Mouse (Mus musculus) heart, embryonic 14.5 days (tissue): ENCODE measurements around the gene A3galt2. TPM values are rescaled to one million over a fixed set of nuclear protein-coding genes. Genes with fewer than 3 reads are reported as not detected.

ENCODE experiments used
- ATAC-seq: fragments of 200-750 bp; cut with Nextera tagmentation; 2 replicates; pipeline ENCODE4 v1.8.0; 2017; ENCODE audit warnings: low read depth, moderate TSS enrichment; ENCODE audit not compliant: insufficient number of reproducible peaks, insufficient read depth, low FRiP score
- H3K27ac ChIP-seq, 2 experiments: fragments of 200-500 bp in 1 of 2; fragments of 300-500 bp in 1 of 2; sonication (generic) in 1 of 2; replicated peaks in 1 of 2; 2 replicates each; pipeline ENCODE4 v1.5.1; 2012 to 2014; ENCODE audit warnings: low read depth in 2 of 2, low read length in 2 of 2, control low read depth in 1 of 2, mild to moderate bottlenecking in 1 of 2, mixed read lengths in 1 of 2; ENCODE audit not compliant: control insufficient read depth in 1 of 2, insufficient read depth in 1 of 2
- H3K27me3 ChIP-seq: fragments of 300-500 bp; sonication (generic); 2 replicates; pipeline ENCODE4 v1.6.1; 2014; ENCODE audit warnings: mild to moderate bottlenecking, low read length, control low read depth; ENCODE audit not compliant: control insufficient read depth, insufficient read depth
- H3K36me3 ChIP-seq: fragments of 300-500 bp; sonication (generic); 2 replicates; pipeline ENCODE4 v1.6.1; 2014; ENCODE audit warnings: mild to moderate bottlenecking, control low read depth, low read length, mixed read lengths; ENCODE audit not compliant: control insufficient read depth, insufficient read depth
- H3K4me1 ChIP-seq, 2 experiments: fragments of 200-500 bp in 1 of 2; fragments of 300-500 bp in 1 of 2; sonication (generic) in 1 of 2; 2 replicates each; pipeline ENCODE4 v1.6.1; 2012 to 2014; ENCODE audit warnings: low read length in 2 of 2, control low read depth in 1 of 2, mixed read lengths in 1 of 2; ENCODE audit not compliant: control insufficient read depth in 2 of 2, insufficient read depth in 2 of 2
- H3K4me2 ChIP-seq: fragments of 300-500 bp; sonication (generic); 2 replicates; pipeline ENCODE4 v1.6.1; 2014; ENCODE audit warnings: mild to moderate bottlenecking, low read length
- H3K4me3 ChIP-seq, 2 experiments: fragments of 200-500 bp in 1 of 2; fragments of 300-500 bp in 1 of 2; sonication (generic) in 1 of 2; 2 replicates each; pipeline ENCODE4 v1.5.1; 2012 to 2014; ENCODE audit warnings: low read length in 2 of 2, mild to moderate bottlenecking in 2 of 2, control low read depth in 1 of 2, low read depth in 1 of 2, moderate library complexity in 1 of 2; ENCODE audit not compliant: control insufficient read depth in 1 of 2, insufficient read depth in 1 of 2
- H3K9ac ChIP-seq: fragments of 300-500 bp; sonication (generic); 2 replicates; pipeline ENCODE4 v1.6.1; 2014; ENCODE audit warnings: mild to moderate bottlenecking, low read length
- H3K9me3 ChIP-seq: fragments of 300-500 bp; sonication (generic); 2 replicates; pipeline ENCODE4 v1.6.1; 2016; ENCODE audit warnings: low read length, control low read depth; ENCODE audit not compliant: control insufficient read depth
- WGBS: fragments of 180-500 bp; shearing (Covaris S2); extraction: QIAGEN DNeasy Blood & Tissue Kit; methylation state at CpG from one replicate; pipeline ENCODE4 v1.1.7; 2014; 5-methylcytosine and 5-hydroxymethylcytosine counted together
- polyA plus RNA-seq: library from polyadenylated mRNA; unstranded; fragments of >200 nt; fragmentation: Nextera tagmentation; extraction: Ambion mirVana; gene quantifications from 2 replicates; pipeline ENCODE4 v1.2.1, GENCODE M21; 2014

A3galt2 gene
- polyA plus RNA-seq, 1 experiment from 2014 or later, result 0.12 TPM

GRCm38 (mm10) chr4:128774467-128774866, 19.3 kb downstream of the A3galt2 start:
- Histone ChIP-seq H3K9me3 (no peaks in the 10 kb centered on the region), H3K9ac (no peak overlapping the region), H3K27ac (no peak overlapping the region), H3K27me3 (no peaks in the 10 kb centered on the region), H3K4me1 (peaks cover 8 to 11% of the 10 kb centered on the region in 2 experiments), H3K4me3 (no peak overlapping the region), H3K4me2 (no peak overlapping the region), H3K36me3 (peaks cover 71% of the 10 kb centered on the region)
- ATAC-seq, result no peak
- 90% methylated on average over 9 of the region's 9 CpGs for WGBS

- no peak overlapping the region for H3K4me2 ChIP-seq
- no peak overlapping the region for H3K9ac ChIP-seq
- WGBS, result 45% methylated on average over 20 of the region's 20 CpGs
- H3K4me1 ChIP-seq, result no peaks in the 10 kb centered on the region
- peaks cover 94% of the 10 kb centered on the region for H3K36me3 ChIP-seq
- H3K4me3 ChIP-seq, result no peak overlapping the region
- H3K27me3 ChIP-seq, result no peaks in the 10 kb centered on the region
- no peaks in the 10 kb centered on the region for H3K9me3 ChIP-seq
- ATAC-seq, result no peak
- no peak overlapping the region for H3K27ac ChIP-seq
Measured at GRCm38 (mm10) chr4:128776568-128777289, 21.6 kb downstream of the A3galt2 start.

- Histone ChIP-seq H3K4me1 (no peaks in the 10 kb centered on the region), H3K4me2 (no peak overlapping the region), H3K27me3 (no peaks in the 10 kb centered on the region), H3K36me3 (peaks cover 98% of the 10 kb centered on the region), H3K9me3 (no peaks in the 10 kb centered on the region), H3K27ac (no peak overlapping the region), H3K9ac (no peak overlapping the region), H3K4me3 (no peak overlapping the region)
- ATAC-seq, result no peak
- WGBS, result 83% methylated on average over 11 of the region's 11 CpGs
Measured at GRCm38 (mm10) chr4:128777593-128777992, 22.4 kb downstream of the A3galt2 start.

- Histone ChIP-seq H3K9me3 (no peaks in the 10 kb centered on the region), H3K4me3 (no peak overlapping the region), H3K36me3 (peaks cover 99% of the 10 kb centered on the region), H3K27me3 (no peaks in the 10 kb centered on the region), H3K4me2 (no peak overlapping the region), H3K27ac (no peak overlapping the region), H3K4me1 (0 out of 4 replicates have a peak, but pooled peaks cover 0 to 2% of the 10 kb centered on the region in 2 experiments), H3K9ac (no peak overlapping the region)
- no peak for ATAC-seq
- WGBS, result 81% methylated on average over 7 of the region's 7 CpGs
Measured at GRCm38 (mm10) chr4:128782037-128782436, 26.9 kb downstream of the A3galt2 start.

GRCm38 (mm10) chr4:128782645-128783044, 27.5 kb downstream of the A3galt2 start:
- Histone ChIP-seq H3K9me3 (no peaks in the 10 kb centered on the region), H3K27ac (no peak overlapping the region), H3K36me3 (peaks cover 99% of the 10 kb centered on the region), H3K27me3 (no peaks in the 10 kb centered on the region), H3K4me2 (no peak overlapping the region), H3K4me1 (0 out of 4 replicates have a peak, but pooled peaks cover 0 to 2% of the 10 kb centered on the region in 2 experiments), H3K9ac (no peak overlapping the region), H3K4me3 (no peak overlapping the region)
- 40% methylated on average over 4 of the region's 4 CpGs for WGBS
- no peak for ATAC-seq

GRCm38 (mm10) chr4:128784950-128785631, 29.9 kb downstream of the A3galt2 start:
- 89% methylated on average over 15 of the region's 15 CpGs for WGBS
- Histone ChIP-seq H3K4me1 (0 out of 4 replicates have a peak, but pooled peaks cover 0 to 2% of the 10 kb centered on the region in 2 experiments), H3K27me3 (no peaks in the 10 kb centered on the region), H3K9me3 (no peaks in the 10 kb centered on the region), H3K4me3 (no peak overlapping the region), H3K36me3 (peaks cover 93% of the 10 kb centered on the region), H3K9ac (no peak overlapping the region), H3K4me2 (no peak overlapping the region), H3K27ac (no peak overlapping the region)
- no peak for ATAC-seq

GRCm38 (mm10) chr4:128785921-128786654, 30.9 kb downstream of the A3galt2 start:
- Histone ChIP-seq H3K4me3 (no peak overlapping the region), H3K9ac (no peak overlapping the region), H3K9me3 (no peaks in the 10 kb centered on the region), H3K4me1 (0 out of 4 replicates have a peak, but pooled peaks cover 0 to 2% of the 10 kb centered on the region in 2 experiments), H3K4me2 (no peak overlapping the region), H3K27ac (no peak overlapping the region), H3K27me3 (no peaks in the 10 kb centered on the region), H3K36me3 (peaks cover 84% of the 10 kb centered on the region)
- 90% methylated on average over 11 of the region's 11 CpGs for WGBS
- ATAC-seq, result no peak; the same call in 1 of the 2 replicates
